Comparison of ENCODE assay signal across 8 mouse cellular contexts in genomic region chr3:144201794-144202573, GRCm38 (mm10). TPM values are rescaled to one million over a fixed set of nuclear protein-coding genes. Genes with fewer than 3 reads are reported as not detected.
A peak's percentile ranks its signal among the peaks of the same experiment; 100 is the strongest.
DNase-seq lines count a peak whose midpoint lies in the region; ATAC-seq and TF ChIP-seq lines count a peak whose summit lies in the region.

No protein-coding gene starts in this region.

- in situ Hi-C loops in CH12.LX (cut with MboI; ENCODE audit: low pct_ligation_motif_present, low pct_unique_long_range_greater_than_20kb, low sequenced_read_pairs), result loop anchor here (10.0 kb wide), 1 partner anchor 173 kb away; no protein-coding TSS in a partner anchor

- peak; percentile 78 for DNase-seq in CH12.LX (ENCODE audit: extremely low read depth)
- peak; percentile 93 for DNase-seq in brain, embryonic 14.5 days (ENCODE audit: low read depth)
- peak; percentile 82 to 88 for DNase-seq in heart, postnatal 36 days
- DNase-seq in layer of hippocampus, adult 8-10 months (ENCODE audit: low spot score in 2 of 2), result peak; percentile 53 to 68
- peak; percentile 91 for DNase-seq in lung, postnatal 36 days
- peak; percentile 89 for DNase-seq in retina, postnatal 1 day
- peak; percentile 90 for DNase-seq in thymus, postnatal 4 days

- no peak for TF ChIP-seq RAD21 in CH12.LX (IDR thresholded peaks at IDR 0.05; ENCODE audit: low read depth, low read length)

- dilution Hi-C loops in CH12.LX (cut with MboI; ENCODE audit: extremely low pct_ligation_motif_present, extremely low pct_unique_long_range_greater_than_20kb, low sequenced_read_pairs), result no loop called here

- H3K36me3 ChIP-seq in CH12.LX (replicated peaks in 1 of 2; ENCODE audit: control insufficient read depth in 1 of 2, insufficient read depth in 1 of 2, low read length in 1 of 2), result peaks cover 8 to 42% of the 10 kb centered on the region in 2 experiments
- no peaks in the 10 kb centered on the region for H3K36me3 ChIP-seq in forebrain, embryonic 13.5 days (ENCODE audit: poor library complexity, severe bottlenecking)

- no peaks in the 10 kb centered on the region for H3K9me3 ChIP-seq in CH12.LX (replicated peaks; ENCODE audit: low read length)
- H3K9me3 ChIP-seq in forebrain, embryonic 13.5 days (replicated peaks), result no peaks in the 10 kb centered on the region

- peak; percentile 40 for TF ChIP-seq POLR2A in CH12.LX (IDR thresholded peaks at IDR 0.05; ENCODE audit: low read depth, low read length)
- TF ChIP-seq POLR2A in brain, embryonic 14.5 days (IDR thresholded peaks at IDR 0.05; ENCODE audit: borderline replicate concordance, extremely low read depth, insufficient read depth, insufficient read length, poor library complexity, severe bottlenecking), result 0 out of 2 replicates have a peak, but pooled peaks have one; percentile 19

- H3K4me2 ChIP-seq in CH12.LX (ENCODE audit: insufficient read depth, low read depth, poor library complexity, severe bottlenecking), result peak overlapping the region; percentile 93
- H3K4me2 ChIP-seq in forebrain, embryonic 13.5 days, result peak overlapping the region; percentile 71

- peak in 1 of 2 experiments; percentile 22; a peak in 2 of 4 replicates for TF ChIP-seq CTCF in CH12.LX (conservative IDR thresholded peaks at IDR 0.05 in 1 of 2, IDR thresholded peaks at IDR 0.05 in 1 of 2; ENCODE audit: low read depth in 2 of 2, low read length in 2 of 2)
- TF ChIP-seq CTCF in brain, embryonic 14.5 days (IDR thresholded peaks at IDR 0.05; ENCODE audit: borderline replicate concordance, extremely low read depth, insufficient read depth, insufficient read length), result no peak

- no peaks in the 10 kb centered on the region for H3K27me3 ChIP-seq in CH12.LX (replicated peaks)
- H3K27me3 ChIP-seq in forebrain, embryonic 13.5 days, result no peaks in the 10 kb centered on the region

- intact Hi-C loops in heart, postnatal 36 days (cut with DNase I), result loop anchor here (5.0 kb wide), 2 partner anchors 370 to 900 kb away; partner anchors contain the start of genes Hs2st1 and Selenof

- peak overlapping the region; percentile 88 for H3K9ac ChIP-seq in CH12.LX (ENCODE audit: insufficient read depth, low read depth)
- peak overlapping the region; percentile 93 for H3K9ac ChIP-seq in forebrain, embryonic 13.5 days

- peaks cover 58% of the 10 kb centered on the region for H3K79me2 ChIP-seq in CH12.LX (replicated peaks; ENCODE audit: control insufficient read depth, extremely low read depth, insufficient read depth, poor library complexity, severe bottlenecking)

- TF ChIP-seq EP300 in CH12.LX (IDR thresholded peaks at IDR 0.05; ENCODE audit: low read length), result no peak

- H3K27ac ChIP-seq in CH12.LX (ENCODE audit: insufficient read depth, low read depth), result peak overlapping the region; percentile 61
- H3K27ac ChIP-seq in forebrain, embryonic 13.5 days, result peak overlapping the region; percentile 97

- peaks cover 2 to 21% of the 10 kb centered on the region in 2 experiments; a peak in 3 of 4 replicates for H3K4me1 ChIP-seq in CH12.LX (ENCODE audit: control insufficient read depth in 1 of 2, insufficient read depth in 2 of 2)
- peaks cover 62% of the 10 kb centered on the region for H3K4me1 ChIP-seq in forebrain, embryonic 13.5 days

- peak; percentile 19 for ATAC-seq in forebrain, embryonic 13.5 days

- H3K4me3 ChIP-seq in CH12.LX (replicated peaks in 1 of 3; ENCODE audit: low read depth in 2 of 3, low read length in 2 of 3, poor library complexity in 1 of 3), result peak overlapping the region; percentile 76 to 80 (median 77)
- H3K4me3 ChIP-seq in forebrain, embryonic 13.5 days, result peak overlapping the region; percentile 82

- WGBS in forebrain, embryonic 13.5 days, result under 1% methylated on average over 53 of the region's 64 CpGs

TF ChIP-seq in CH12.LX, 34 proteins besides CTCF, POLR2A, EP300 and RAD21:
- TF ChIP-seq CHD2 (IDR thresholded peaks at IDR 0.05; ENCODE audit: low read length) (peak; percentile 73), NRF1 (IDR thresholded peaks at IDR 0.05; ENCODE audit: low read depth, low read length) (0 out of 2 replicates have a peak, but pooled peaks have one; percentile 14), MXI1 (IDR thresholded peaks at IDR 0.05; ENCODE audit: low read depth, low read length) (peak; percentile 89), KAT2A (IDR thresholded peaks at IDR 0.05; ENCODE audit: insufficient replicate concordance, low read length) (no peak), ETS1 (conservative IDR thresholded peaks at IDR 0.05; ENCODE audit: low read depth, low read length) (0 out of 2 replicates have a peak, but pooled peaks have one; percentile 5), TCF12 (IDR thresholded peaks at IDR 0.05; ENCODE audit: low read depth, low read length) (peak; percentile 57), MAZ (IDR thresholded peaks at IDR 0.05; ENCODE audit: low read depth, low read length) (peak; percentile 82; the same call in 1 of the 2 replicates), ZMIZ1 (IDR thresholded peaks at IDR 0.05; ENCODE audit: low read depth, low read length) (0 out of 2 replicates have a peak, but pooled peaks have one; percentile 65), JUND (conservative IDR thresholded peaks at IDR 0.05; ENCODE audit: low read depth, low read length) (no peak), SIN3A (IDR thresholded peaks at IDR 0.05; ENCODE audit: low read length) (peak; percentile 88; the same call in 1 of the 2 replicates), MEF2A (IDR thresholded peaks at IDR 0.05; ENCODE audit: borderline replicate concordance, low read depth, low read length) (peak; percentile 8; the same call in 1 of the 2 replicates), JUN (IDR thresholded peaks at IDR 0.05; ENCODE audit: insufficient read depth, low read depth, low read length) (no peak), CHD1 (IDR thresholded peaks at IDR 0.05; ENCODE audit: low read depth, low read length) (no peak), UBTF (IDR thresholded peaks at IDR 0.05; ENCODE audit: low read depth, low read length) (peak; percentile 57), IRF4 (IDR thresholded peaks at IDR 0.05; ENCODE audit: low read depth, low read length) (peak; percentile 47)
TF ChIP-seq in CH12.LX: peak in this region for 11.

RNA-seq across cellular contexts. Expression of gene Lmo4, which starts 3.0 kb away (rescaled TPM):
- 34.5 and 46.3 TPM in 2 replicates for total RNA-seq in CH12.LX (2012; rRNA removed)
- total RNA-seq in CH12.LX (2014; rRNA removed), result 51.1 and 57.6 TPM in 2 replicates
- 51.5 and 64.0 TPM in 2 replicates for polyA plus RNA-seq in CH12.LX (2012; ENCODE audit: insufficient read length, low read depth)
- 155 and 177 TPM in 2 replicates for polyA plus RNA-seq in brain, embryonic 14.5 days (2012; rRNA removed)
- 66.6 and 90.8 TPM in 2 replicates for polyA plus RNA-seq in forebrain, embryonic 13.5 days (2015; fragmentation: Nextera tagmentation; extraction: Ambion mirVana)
- total RNA-seq in heart, postnatal 36 days (2021), result 10 to 100 TPM; 31.4 to 34.5 TPM
- 100 to 1,000 TPM; 180 to 209 (median 206) TPM for total RNA-seq in layer of hippocampus, adult 8-10 months (2022)

Comparison
In these comparisons a context has a peak if more than half of its experiments do, and no peak if none do; other contexts are left out.
1. Peak in every context shown above with its lines: DNase-seq, ATAC-seq, H3K4me3 ChIP-seq and H3K27ac ChIP-seq.